In the genomic region with DNA sequence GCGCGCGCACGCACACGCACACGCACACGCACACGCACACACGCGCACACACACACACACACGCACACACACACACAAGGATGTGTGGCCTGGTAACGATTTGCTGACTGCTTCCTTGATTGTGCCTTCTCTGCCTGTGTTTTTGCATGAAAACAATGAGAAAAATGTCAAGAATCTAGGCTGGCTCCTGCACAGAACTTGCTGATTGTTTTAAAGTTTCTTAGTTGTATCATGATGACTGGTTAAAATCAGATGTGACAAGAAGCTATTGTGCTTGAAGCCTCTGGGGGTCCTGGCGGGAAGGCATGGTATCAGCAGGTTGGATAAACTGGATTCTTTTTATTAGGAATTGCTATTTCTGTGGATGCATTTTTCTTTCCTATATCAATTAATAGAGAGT, we compare ENCODE assay signal across 29 mouse cellular contexts.
DNase-seq lines count a peak whose midpoint lies in the region; ATAC-seq and TF ChIP-seq lines count a peak whose summit lies in the region.
"Had no signal": no experiment of that assay in that cellular context is flagged by ENCODE, and none has a peak within 500 bp of the region (broad histone marks: within the 10 kb centered on the region; RNA-seq: fewer than 3 reads in every experiment).

No protein-coding gene starts in this region.

- no peak overlapping the region for H3K4me3 ChIP-seq in hindbrain, embryonic 12.5 days
- no peak overlapping the region for H3K4me3 ChIP-seq in hindbrain, embryonic 13.5 days
- no peak overlapping the region for H3K4me3 ChIP-seq in neural tube, embryonic 11.5 days (ENCODE audit: low read depth, low read length)
- H3K4me3 ChIP-seq in liver, postnatal 0 days (ENCODE audit: low read depth, low read length) = no peak overlapping the region
- H3K4me3 ChIP-seq: heart, adult 2 months; heart, embryonic 13.5 days; kidney, embryonic 15.5 days; limb, embryonic 15.5 days; liver, embryonic 13.5 days; neural tube, embryonic 13.5 days; stomach, embryonic 15.5 days had no signal

- 0 out of 2 replicates have a peak overlapping the region, but pooled peaks have one; percentile 12 for H3K27ac ChIP-seq in hindbrain, embryonic 12.5 days
- H3K27ac ChIP-seq in hindbrain, embryonic 13.5 days = no peak overlapping the region
- 0 out of 2 replicates have a peak overlapping the region, but pooled peaks have one; percentile 20 for H3K27ac ChIP-seq in neural tube, embryonic 11.5 days (ENCODE audit: low read depth, low read length)
- H3K27ac ChIP-seq in liver, postnatal 0 days (ENCODE audit: low read depth) = no peak overlapping the region
- H3K27ac ChIP-seq: heart, adult 2 months; heart, embryonic 13.5 days; kidney, embryonic 15.5 days; limb, embryonic 15.5 days; liver, embryonic 13.5 days; neural tube, embryonic 13.5 days; stomach, embryonic 15.5 days had no signal

- DNase-seq in neural tube, embryonic 11.5 days (ENCODE audit: low spot score) = no peak
- no peak for DNase-seq in neural tube, embryonic 10.5 days (ENCODE audit: extremely low spot score, low spot score)
- peak; percentile 23 for DNase-seq in ZHBTc4 (ENCODE audit: low read depth, low spot score)
- DNase-seq in gastrocnemius, adult 8-10 months (ENCODE audit: low spot score in 2 of 2) = no peak
- DNase-seq in liver, postnatal 0 days = no peak
- DNase-seq: adrenal gland, postnatal 14 days; cerebellum, adult 11 months; cerebellum, adult 9-10 months; cerebellum, postnatal 36 days; gastrocnemius, postnatal 36 days; heart, adult 2 months; heart, postnatal 10 days; kidney, adult 18-20 months; kidney, postnatal 25 days; layer of hippocampus, postnatal 36 days; left cerebral cortex, postnatal 4 days; liver, embryonic 13.5 days; midbrain, embryonic 14.5 days; right cerebral cortex, postnatal 14 days had no signal

- no peak overlapping the region for H3K9ac ChIP-seq in hindbrain, embryonic 12.5 days
- H3K9ac ChIP-seq in hindbrain, embryonic 13.5 days = no peak overlapping the region
- no peak overlapping the region for H3K9ac ChIP-seq in neural tube, embryonic 11.5 days (ENCODE audit: low read length)
- H3K9ac ChIP-seq in liver, postnatal 0 days (replicated peaks) = no peak overlapping the region
- H3K9ac ChIP-seq: heart, embryonic 13.5 days; kidney, embryonic 15.5 days; limb, embryonic 15.5 days; liver, embryonic 13.5 days; lung, embryonic 14.5 days; neural tube, embryonic 13.5 days; stomach, embryonic 15.5 days had no signal

- no peak for TF ChIP-seq EP300 in liver, postnatal 0 days (IDR thresholded peaks at IDR 0.05; ENCODE audit: low read depth)

- H3K9me3 ChIP-seq in hindbrain, embryonic 12.5 days (replicated peaks) = peaks cover 9% of the 10 kb centered on the region; the same call in 1 of the 2 replicates
- H3K9me3 ChIP-seq in hindbrain, embryonic 13.5 days = peaks cover 10% of the 10 kb centered on the region; the same call in 1 of the 2 replicates
- no peaks in the 10 kb centered on the region for H3K9me3 ChIP-seq in neural tube, embryonic 11.5 days (ENCODE audit: control insufficient read depth, low read length)
- no peaks in the 10 kb centered on the region for H3K9me3 ChIP-seq in liver, postnatal 0 days (ENCODE audit: low read length)
- H3K9me3 ChIP-seq: limb, embryonic 15.5 days; liver, embryonic 13.5 days; stomach, embryonic 15.5 days had no signal

- H3K36me3 ChIP-seq in hindbrain, embryonic 12.5 days = no peaks in the 10 kb centered on the region
- 0 out of 2 replicates have a peak, but pooled peaks cover 6% of the 10 kb centered on the region for H3K36me3 ChIP-seq in hindbrain, embryonic 13.5 days
- no peaks in the 10 kb centered on the region for H3K36me3 ChIP-seq in neural tube, embryonic 11.5 days (ENCODE audit: control insufficient read depth, insufficient read depth, low read length)
- no peaks in the 10 kb centered on the region for H3K36me3 ChIP-seq in liver, postnatal 0 days (replicated peaks; ENCODE audit: insufficient read depth, low read length)
- H3K36me3 ChIP-seq: kidney, embryonic 15.5 days; limb, embryonic 15.5 days; liver, embryonic 13.5 days; neural tube, embryonic 13.5 days; stomach, embryonic 15.5 days had no signal

- H3K27me3 ChIP-seq in hindbrain, embryonic 12.5 days = no peaks in the 10 kb centered on the region
- no peaks in the 10 kb centered on the region for H3K27me3 ChIP-seq in hindbrain, embryonic 13.5 days
- H3K27me3 ChIP-seq in neural tube, embryonic 11.5 days (ENCODE audit: control insufficient read depth, insufficient read depth, low read length) = no peaks in the 10 kb centered on the region
- H3K27me3 ChIP-seq in liver, postnatal 0 days (ENCODE audit: insufficient read depth, low read length) = no peaks in the 10 kb centered on the region
- H3K27me3 ChIP-seq: heart, embryonic 13.5 days; kidney, embryonic 15.5 days; limb, embryonic 15.5 days; liver, embryonic 13.5 days; neural tube, embryonic 13.5 days; stomach, embryonic 15.5 days had no signal

- no peak for ATAC-seq in hindbrain, embryonic 12.5 days (ENCODE audit: low FRiP score)
- no peak for ATAC-seq in hindbrain, embryonic 13.5 days (ENCODE audit: low FRiP score)
- no peak for ATAC-seq in neural tube, embryonic 11.5 days (ENCODE audit: insufficient read depth, low FRiP score, low TSS enrichment)
- no peak for ATAC-seq in liver, postnatal 0 days
- ATAC-seq: forebrain, embryonic 14.5 days; hindbrain, embryonic 16.5 days had no signal

- no peak overlapping the region for H3K4me2 ChIP-seq in hindbrain, embryonic 12.5 days (replicated peaks)
- H3K4me2 ChIP-seq in hindbrain, embryonic 13.5 days = no peak overlapping the region
- H3K4me2 ChIP-seq in neural tube, embryonic 11.5 days (ENCODE audit: low read depth) = no peak overlapping the region
- H3K4me2 ChIP-seq in liver, postnatal 0 days (ENCODE audit: low read depth, low read length) = no peak overlapping the region
- H3K4me2 ChIP-seq: heart, embryonic 13.5 days; kidney, embryonic 15.5 days; limb, embryonic 15.5 days; liver, embryonic 13.5 days; lung, embryonic 14.5 days; neural tube, embryonic 13.5 days; stomach, embryonic 15.5 days had no signal

- no peak for TF ChIP-seq CTCF in liver, postnatal 0 days (IDR thresholded peaks at IDR 0.05; ENCODE audit: low read depth)

- H3K4me1 ChIP-seq in hindbrain, embryonic 12.5 days = peaks cover 5% of the 10 kb centered on the region; the same call in 1 of the 2 replicates
- H3K4me1 ChIP-seq in hindbrain, embryonic 13.5 days (replicated peaks) = peaks cover 8% of the 10 kb centered on the region; the same call in 1 of the 2 replicates
- no peaks in the 10 kb centered on the region for H3K4me1 ChIP-seq in neural tube, embryonic 11.5 days (ENCODE audit: control insufficient read depth, insufficient read depth, low read length)
- H3K4me1 ChIP-seq in liver, postnatal 0 days (ENCODE audit: insufficient read depth) = no peaks in the 10 kb centered on the region
- H3K4me1 ChIP-seq: liver, embryonic 13.5 days; stomach, embryonic 15.5 days had no signal

- 88% methylated on average over 13 of the region's 13 CpGs for WGBS in hindbrain, embryonic 12.5 days
- WGBS in hindbrain, embryonic 13.5 days = 90% methylated on average over 13 of the region's 13 CpGs
- WGBS in neural tube, embryonic 11.5 days = 94% methylated on average over 13 of the region's 13 CpGs
- WGBS in liver, postnatal 0 days (ENCODE audit: insufficient replicate concordance) = 83% methylated on average over 13 of the region's 13 CpGs

Comparison
In these comparisons a context has a peak if more than half of its experiments do, and no peak if none do; other contexts are left out.
1. H3K27ac ChIP-seq: peak in hindbrain, embryonic 12.5 days (single experiment) and neural tube, embryonic 11.5 days (single experiment); none in hindbrain, embryonic 13.5 days (single experiment) and liver, postnatal 0 days (single experiment).